Mouse (Mus musculus) limb, embryonic 11.5 days (tissue): Measurements from ENCODE around the gene Elavl1. TPM values are rescaled to one million over a fixed set of nuclear protein-coding genes. Genes with fewer than 3 reads are reported as not detected.

Experiments used
- ATAC-seq: fragments of 200-750 bp; cut with Nextera tagmentation; 2 replicates; pipeline ENCODE4 v1.8.0; 2017; ENCODE audit warnings: low read depth; ENCODE audit not compliant: insufficient number of reproducible peaks, low FRiP score, low TSS enrichment
- DNase-seq: peaks from one replicate; pipeline ENCODE4 v3.0.0-alpha.2; 2015; ENCODE audit warnings: low spot score
- H3K27ac ChIP-seq: fragments of 300-500 bp; sonication (generic); replicated peaks from 2 replicates; pipeline ENCODE4 v1.5.1; 2014; ENCODE audit warnings: low read depth, mild to moderate bottlenecking, low read length
- H3K27me3 ChIP-seq: fragments of 300-500 bp; sonication (generic); 2 replicates; pipeline ENCODE4 v1.6.1; 2014; ENCODE audit warnings: mild to moderate bottlenecking, low read length, mixed read lengths; ENCODE audit not compliant: control insufficient read depth, insufficient read depth
- H3K36me3 ChIP-seq: fragments of 300-500 bp; sonication (generic); 2 replicates; pipeline ENCODE4 v1.6.1; 2014; ENCODE audit warnings: mild to moderate bottlenecking, low read length, moderate library complexity, mixed read lengths; ENCODE audit not compliant: control insufficient read depth, insufficient read depth
- H3K4me1 ChIP-seq: fragments of 300-500 bp; sonication (generic); 2 replicates; pipeline ENCODE4 v1.6.1; 2014; ENCODE audit warnings: low read length, mixed read lengths; ENCODE audit not compliant: control insufficient read depth, insufficient read depth
- H3K4me2 ChIP-seq: fragments of 300-500 bp; sonication (generic); 2 replicates; pipeline ENCODE4 v1.6.1; 2014; ENCODE audit warnings: low read depth, mild to moderate bottlenecking, moderate library complexity; ENCODE audit not compliant: severe bottlenecking
- H3K4me3 ChIP-seq: fragments of 300-500 bp; sonication (generic); 2 replicates; pipeline ENCODE4 v1.5.1; 2014; ENCODE audit warnings: low read depth, low read length
- H3K9ac ChIP-seq: fragments of 300-500 bp; sonication (generic); 2 replicates; pipeline ENCODE4 v1.6.1; 2014; ENCODE audit warnings: mild to moderate bottlenecking, low read length
- H3K9me3 ChIP-seq: fragments of 300-500 bp; sonication (generic); 2 replicates; pipeline ENCODE4 v1.6.1; 2016; ENCODE audit warnings: low read length; ENCODE audit not compliant: control insufficient read depth
- WGBS: fragments of 180-500 bp; shearing (Covaris S2); extraction: QIAGEN DNeasy Blood & Tissue Kit; methylation state at CpG from one replicate; pipeline ENCODE4 v1.1.7; 2014; 5-methylcytosine and 5-hydroxymethylcytosine counted together
- polyA plus RNA-seq: library from polyadenylated mRNA; unstranded; fragments of >200 nt; fragmentation: Nextera tagmentation; extraction: Ambion mirVana; gene quantifications from 2 replicates; pipeline ENCODE4 v1.2.1, GENCODE M21; 2014

Gene Elavl1
- polyA plus RNA-seq, 1 experiment from 2014 or later: 403 TPM

DNA sequence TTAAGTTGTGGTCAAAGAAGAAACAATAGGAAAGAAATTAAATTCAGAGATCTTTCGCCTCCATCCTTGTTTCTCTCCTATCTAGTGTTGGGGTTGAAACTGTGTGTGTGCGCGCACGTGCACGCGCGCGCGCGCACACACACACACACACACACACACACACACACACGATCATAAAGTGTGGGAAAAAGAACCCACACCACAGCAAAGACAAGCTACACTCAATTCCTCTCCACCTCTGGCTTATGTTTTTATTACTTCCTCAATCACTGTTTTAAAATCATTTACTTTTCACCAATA is 5.7 kb downstream of the Elavl1 start:
- Histone ChIP-seq H3K27me3 (no peaks in the 10 kb centered on the region), H3K4me3 (no peak overlapping the region)
- ATAC-seq: no peak

DNA sequence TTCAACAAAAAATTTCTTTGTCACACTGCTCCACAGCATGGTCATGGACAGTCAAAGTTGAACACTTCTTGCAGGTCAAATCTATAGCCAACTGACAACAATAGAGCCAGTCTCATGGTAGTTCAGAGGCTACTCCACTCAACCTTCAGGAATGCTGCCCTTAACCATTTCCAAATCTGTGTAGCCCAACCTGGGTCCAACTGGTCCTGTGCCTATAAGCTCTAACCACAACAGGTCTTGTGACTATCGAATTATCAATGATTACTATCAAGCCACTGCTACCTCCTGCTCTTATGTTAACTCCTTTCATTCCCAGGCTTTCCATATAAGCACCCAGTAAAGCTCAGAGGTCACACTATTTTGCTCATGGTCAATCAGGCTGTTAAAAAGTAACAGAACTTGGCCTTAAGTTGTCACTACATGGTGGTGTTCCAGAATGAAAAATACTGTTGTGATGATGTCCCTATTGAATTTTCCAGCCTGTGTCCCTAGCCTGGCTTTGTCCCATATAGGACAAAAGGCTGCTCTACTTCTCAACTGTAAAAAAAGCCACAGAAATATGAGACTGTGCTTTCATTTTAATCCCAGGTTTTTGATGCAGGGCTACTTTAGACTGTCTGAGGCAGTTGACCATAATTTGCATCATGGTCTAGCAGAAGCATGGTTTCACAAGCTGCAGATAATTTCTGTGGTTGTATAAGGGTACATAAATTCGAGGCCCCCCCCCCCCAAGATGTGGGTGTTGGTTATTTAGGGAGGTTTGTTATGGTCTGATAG is 6.2 kb downstream of the Elavl1 start:
- no peak overlapping the region for H3K9ac ChIP-seq
- H3K9me3 ChIP-seq: no peaks in the 10 kb centered on the region
- peaks cover 12% of the 10 kb centered on the region for H3K36me3 ChIP-seq
- 92% methylated on average over 2 of the region's 2 CpGs for WGBS
- DNase-seq: no peak
- no peak for ATAC-seq
- H3K4me1 ChIP-seq: peaks cover 3% of the 10 kb centered on the region; the same call in 1 of the 2 replicates
- no peak overlapping the region for H3K27ac ChIP-seq
- no peaks in the 10 kb centered on the region for H3K27me3 ChIP-seq
- H3K4me3 ChIP-seq: no peak overlapping the region
- H3K4me2 ChIP-seq: no peak overlapping the region

More for the DNA sequence above, 5.7 kb downstream of the Elavl1 start:
- Histone ChIP-seq H3K4me2 (no peak overlapping the region), H3K9me3 (no peaks in the 10 kb centered on the region), H3K4me1 (peaks cover 3% of the 10 kb centered on the region; the same call in 1 of the 2 replicates), H3K9ac (no peak overlapping the region), H3K36me3 (peaks cover 12% of the 10 kb centered on the region), H3K27ac (no peak overlapping the region)
- DNase-seq: no peak
- WGBS: 98% methylated on average over 11 of the region's 11 CpGs

DNA sequence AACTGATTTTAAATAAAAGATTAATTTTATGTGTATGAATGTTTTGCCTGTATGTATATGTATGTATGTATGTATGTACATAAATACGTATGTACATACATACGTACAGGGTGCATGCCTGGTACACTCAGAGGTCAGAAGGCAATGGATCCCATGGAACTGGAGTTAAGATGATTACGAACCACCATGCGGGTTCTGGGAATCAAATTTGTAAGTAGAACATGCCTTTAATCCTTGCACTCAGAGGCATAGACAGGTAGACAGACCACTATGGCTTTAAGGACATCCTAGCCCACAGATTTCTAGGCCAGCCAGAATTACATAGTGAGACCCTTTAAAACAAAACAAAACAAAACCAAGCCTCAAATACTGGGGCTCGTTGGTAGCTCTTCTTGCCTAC is 7.1 kb downstream of the Elavl1 start:
- Histone ChIP-seq H3K27me3 (no peaks in the 10 kb centered on the region), H3K4me1 (peaks cover 2% of the 10 kb centered on the region; the same call in 1 of the 2 replicates), H3K4me2 (no peak overlapping the region), H3K4me3 (no peak overlapping the region), H3K27ac (no peak overlapping the region), H3K36me3 (peaks cover 12% of the 10 kb centered on the region), H3K9me3 (no peaks in the 10 kb centered on the region), H3K9ac (no peak overlapping the region)
- 96% methylated on average over 5 of the region's 5 CpGs for WGBS
- ATAC-seq (no peak), DNase-seq (no peak)

DNA sequence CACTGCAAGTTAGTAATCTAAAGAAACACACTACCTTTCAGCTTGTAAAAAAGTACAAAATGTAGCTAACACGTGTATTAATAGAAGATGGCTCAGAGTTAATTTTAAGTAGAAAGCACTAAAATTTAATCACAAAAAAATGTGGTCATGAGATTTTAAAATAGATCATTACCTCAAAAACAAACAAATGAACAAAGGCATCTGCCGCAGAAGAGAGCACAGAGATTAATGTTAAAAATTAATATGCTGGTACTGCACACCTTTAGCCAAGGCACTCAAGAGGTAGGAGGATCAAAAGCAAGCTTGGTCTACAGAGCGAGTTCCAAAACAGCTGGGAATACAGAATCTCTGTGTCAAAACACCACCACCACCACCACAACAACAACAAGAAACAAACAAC is 10.4 kb downstream of the Elavl1 start:
- Histone ChIP-seq H3K4me2 (no peak overlapping the region), H3K9ac (no peak overlapping the region), H3K27me3 (no peaks in the 10 kb centered on the region), H3K36me3 (peaks cover 10% of the 10 kb centered on the region), H3K27ac (no peak overlapping the region), H3K9me3 (no peaks in the 10 kb centered on the region), H3K4me3 (no peak overlapping the region), H3K4me1 (no peaks in the 10 kb centered on the region)
- ATAC-seq (no peak), DNase-seq (no peak)
- 93% methylated on average over 3 of the region's 3 CpGs for WGBS

DNA sequence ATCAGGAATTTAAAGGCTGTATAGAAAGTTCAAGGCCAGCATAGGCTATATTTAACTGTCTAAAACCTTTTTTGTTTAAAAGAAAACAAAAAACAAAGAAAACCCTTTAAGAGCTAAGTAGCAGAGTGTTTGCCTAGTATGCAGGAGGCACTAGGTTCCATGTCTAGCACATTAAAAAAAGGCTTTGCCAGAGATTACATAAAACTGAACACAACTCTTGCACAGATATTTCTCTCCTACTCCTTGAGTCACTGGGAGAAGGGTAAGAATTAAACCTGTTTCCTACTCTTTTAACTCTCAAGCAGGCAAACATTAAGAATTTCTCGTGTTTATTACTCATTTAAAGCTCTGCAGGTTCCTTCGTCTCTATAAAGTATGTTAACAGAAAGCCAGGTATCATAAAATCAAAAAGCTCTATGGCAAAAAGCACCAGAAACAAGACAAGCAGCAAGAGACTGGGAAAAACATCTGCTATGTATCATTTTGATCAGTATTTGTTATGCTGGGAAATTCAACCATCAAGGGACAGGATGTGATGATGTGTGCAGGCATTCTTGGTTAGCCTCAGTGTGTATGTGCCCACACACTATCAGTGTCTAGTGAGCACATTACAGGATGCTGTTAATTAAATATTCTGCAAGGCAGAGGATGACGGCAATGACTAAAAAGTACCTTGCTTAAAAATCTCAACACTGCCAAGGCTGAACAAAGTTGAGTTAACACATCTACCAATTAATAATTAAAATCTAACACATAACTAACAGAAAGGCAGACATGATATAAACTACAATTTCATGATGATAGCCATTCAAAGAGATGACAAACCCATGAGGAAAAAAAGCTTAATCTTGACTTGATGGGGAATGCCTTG is 11.7 kb downstream of the Elavl1 start:
- Histone ChIP-seq H3K4me3 (no peak overlapping the region), H3K9me3 (no peaks in the 10 kb centered on the region), H3K36me3 (peaks cover 8% of the 10 kb centered on the region), H3K4me2 (no peak overlapping the region), H3K9ac (no peak overlapping the region), H3K4me1 (no peaks in the 10 kb centered on the region), H3K27me3 (no peaks in the 10 kb centered on the region), H3K27ac (no peak overlapping the region)
- WGBS: 84% methylated on average over 3 of the region's 3 CpGs
- no peak for DNase-seq
- ATAC-seq: no peak

DNA sequence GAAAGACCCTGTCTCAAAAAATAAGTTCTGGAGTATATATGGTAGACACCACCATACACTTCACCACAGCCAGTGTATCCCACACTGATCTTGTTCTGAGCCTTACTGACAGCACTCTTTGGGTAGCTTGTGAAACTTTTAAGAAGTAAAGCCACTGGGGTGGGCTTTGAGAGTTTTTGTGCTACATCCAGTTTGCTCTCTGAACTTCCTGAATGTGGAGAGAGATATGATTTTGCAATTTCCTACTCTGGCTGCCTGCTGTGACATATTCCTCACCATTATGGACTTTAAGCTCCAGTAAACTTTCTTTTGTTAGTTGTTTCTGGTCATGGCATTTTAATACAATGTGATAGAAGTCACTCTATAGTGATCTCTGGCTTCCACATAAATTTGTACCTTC is 13.1 kb downstream of the Elavl1 start:
- Histone ChIP-seq H3K27me3 (no peaks in the 10 kb centered on the region), H3K9ac (no peak overlapping the region), H3K9me3 (no peaks in the 10 kb centered on the region), H3K36me3 (peaks cover 8% of the 10 kb centered on the region), H3K27ac (no peak overlapping the region), H3K4me3 (no peak overlapping the region), H3K4me2 (no peak overlapping the region), H3K4me1 (no peaks in the 10 kb centered on the region)
- no peak for DNase-seq
- no peak for ATAC-seq

DNA sequence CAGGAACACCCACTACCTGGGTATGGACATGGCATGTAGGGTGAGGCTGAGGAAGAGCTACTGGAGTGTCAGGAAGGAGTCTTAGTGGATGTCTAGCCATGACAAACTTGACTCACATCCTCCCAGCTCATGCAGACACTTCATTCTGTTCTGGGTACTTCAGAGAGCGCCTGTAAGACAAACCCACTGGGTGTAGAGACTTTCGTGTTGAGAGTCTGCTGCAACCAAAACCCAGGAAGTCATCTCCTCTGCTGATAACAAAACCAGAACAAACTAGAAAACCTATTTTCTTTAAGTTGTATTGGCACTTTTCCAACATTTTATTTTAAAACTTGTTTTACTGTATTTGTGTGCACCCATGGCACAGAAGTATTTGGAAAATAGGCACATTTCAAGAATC is 19.4 kb downstream of the Elavl1 start:
- Histone ChIP-seq H3K9ac (no peak overlapping the region), H3K27me3 (no peaks in the 10 kb centered on the region), H3K4me1 (no peaks in the 10 kb centered on the region), H3K4me2 (no peak overlapping the region), H3K36me3 (peaks cover 27% of the 10 kb centered on the region), H3K4me3 (no peak overlapping the region), H3K27ac (no peak overlapping the region), H3K9me3 (no peaks in the 10 kb centered on the region)
- DNase-seq: no peak
- WGBS: 95% methylated on average over 2 of the region's 2 CpGs
- ATAC-seq: no peak

DNA sequence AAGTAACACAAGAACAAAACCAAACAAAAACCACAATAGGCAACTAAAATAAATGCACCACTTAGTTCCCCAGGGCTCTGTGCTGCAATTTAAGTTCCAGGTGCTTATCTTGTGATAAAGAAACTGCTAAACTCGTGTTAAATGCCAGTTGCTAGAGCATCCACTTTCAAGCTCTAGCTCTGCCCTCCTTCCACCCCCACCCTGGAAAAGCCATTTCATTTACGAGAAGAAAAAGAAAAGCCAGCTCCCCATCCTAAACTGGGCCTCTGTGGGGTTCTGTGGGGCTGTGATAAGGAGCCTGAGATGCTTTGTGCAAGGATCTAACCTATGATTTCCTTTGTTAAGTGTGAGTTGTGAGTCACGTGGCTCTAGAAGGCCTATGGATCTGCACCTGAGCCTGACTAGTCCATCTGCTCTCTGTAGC is 21.1 kb downstream of the Elavl1 start:
- Histone ChIP-seq H3K9ac (no peak overlapping the region), H3K4me3 (no peak overlapping the region), H3K4me1 (no peaks in the 10 kb centered on the region), H3K4me2 (no peak overlapping the region), H3K27me3 (no peaks in the 10 kb centered on the region), H3K27ac (no peak overlapping the region), H3K9me3 (no peaks in the 10 kb centered on the region), H3K36me3 (peaks cover 36% of the 10 kb centered on the region)
- 84% methylated on average over 3 of the region's 3 CpGs for WGBS
- DNase-seq: no peak
- no peak for ATAC-seq
